Mouse (Mus musculus) hindbrain, embryonic 13.5 days (tissue): ENCODE results near the gene Lamb3. TPM values are rescaled to one million over a fixed set of nuclear protein-coding genes. Genes with fewer than 3 reads are reported as not detected.

Experiments
- ATAC-seq: fragments of 200-750 bp; cut with Nextera tagmentation; 2 replicates; pipeline ENCODE4 v1.8.0; 2017; ENCODE audit warnings: moderate TSS enrichment; ENCODE audit not compliant: low FRiP score
- H3K27ac ChIP-seq: fragments of 300-500 bp; sonication (generic); 2 replicates; pipeline ENCODE4 v1.5.1; 2015; ENCODE audit warnings: inconsistent platforms, mild to moderate bottlenecking, moderate library complexity
- H3K27me3 ChIP-seq: fragments of 300-500 bp; sonication (generic); 2 replicates; pipeline ENCODE4 v1.6.1; 2015; ENCODE audit warnings: mild to moderate bottlenecking, inconsistent platforms
- H3K36me3 ChIP-seq: fragments of 300-500 bp; sonication (generic); 2 replicates; pipeline ENCODE4 v1.6.1; 2015; ENCODE audit warnings: mild to moderate bottlenecking, inconsistent platforms
- H3K4me1 ChIP-seq: fragments of 300-500 bp; sonication (generic); replicated peaks from 2 replicates; pipeline ENCODE4 v1.6.1; 2015; ENCODE audit warnings: inconsistent platforms
- H3K4me2 ChIP-seq: fragments of 300-500 bp; sonication (generic); 2 replicates; pipeline ENCODE4 v1.6.1; 2015; ENCODE audit warnings: inconsistent platforms, mild to moderate bottlenecking, moderate library complexity
- H3K4me3 ChIP-seq: fragments of 300-500 bp; sonication (generic); 2 replicates; pipeline ENCODE4 v1.5.1; 2015; ENCODE audit warnings: mild to moderate bottlenecking, inconsistent platforms
- H3K9ac ChIP-seq: fragments of 300-500 bp; sonication (generic); 2 replicates; pipeline ENCODE4 v1.6.1; 2015; ENCODE audit warnings: mild to moderate bottlenecking, inconsistent platforms
- H3K9me3 ChIP-seq: fragments of 300-500 bp; sonication (generic); 2 replicates; pipeline ENCODE4 v1.6.1; 2016; ENCODE audit warnings: inconsistent platforms
- WGBS: fragments of 180-500 bp; shearing (Covaris S2); methylation state at CpG from one replicate; pipeline ENCODE4 v1.1.7; 2015; 5-methylcytosine and 5-hydroxymethylcytosine counted together
- polyA plus RNA-seq: library from polyadenylated mRNA; unstranded; fragments of >200 nt; fragmentation: Nextera tagmentation; extraction: Ambion mirVana; gene quantifications from 2 replicates; pipeline ENCODE4 v1.2.1, GENCODE M21; 2015

Lamb3 gene
- polyA plus RNA-seq, 1 experiment from 2014 or later: 0.73 TPM

DNA sequence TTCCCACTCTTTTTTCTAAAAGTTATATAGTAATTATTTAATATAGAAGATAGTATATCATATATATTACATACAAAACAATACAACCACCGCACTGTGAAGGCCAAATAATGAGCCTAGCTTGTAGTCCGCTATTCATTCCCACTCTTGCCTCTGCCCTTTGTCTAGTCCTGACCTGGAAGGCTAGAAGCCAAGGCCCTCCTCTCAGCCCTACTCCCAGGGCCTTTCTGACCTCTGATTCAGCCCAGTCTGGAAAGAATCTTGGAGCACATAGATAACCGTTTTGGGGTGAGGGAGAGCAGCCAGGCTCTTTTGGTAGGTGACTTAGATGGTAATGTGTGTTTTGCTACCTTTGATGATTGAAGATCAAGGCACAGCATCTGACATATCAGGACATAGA is 86.4 kb downstream of the Lamb3 start:
- no peak overlapping the region for H3K4me2 ChIP-seq
- no peak for ATAC-seq
- H3K9me3 ChIP-seq: no peaks in the 10 kb centered on the region
- H3K9ac ChIP-seq: no peak overlapping the region
- no peak overlapping the region for H3K4me3 ChIP-seq
- WGBS: 71% methylated on average over 3 of the region's 3 CpGs
- no peak overlapping the region for H3K27ac ChIP-seq
- no peaks in the 10 kb centered on the region for H3K27me3 ChIP-seq
- no peaks in the 10 kb centered on the region for H3K4me1 ChIP-seq
- no peaks in the 10 kb centered on the region for H3K36me3 ChIP-seq

- Histone ChIP-seq H3K4me1 (no peaks in the 10 kb centered on the region), H3K27me3 (no peaks in the 10 kb centered on the region)
- WGBS: 86% methylated on average over 5 of the region's 5 CpGs
Observed at GRCm38 (mm10) chr1:193295920-193296319, 88.4 kb downstream of the Lamb3 start.

DNA sequence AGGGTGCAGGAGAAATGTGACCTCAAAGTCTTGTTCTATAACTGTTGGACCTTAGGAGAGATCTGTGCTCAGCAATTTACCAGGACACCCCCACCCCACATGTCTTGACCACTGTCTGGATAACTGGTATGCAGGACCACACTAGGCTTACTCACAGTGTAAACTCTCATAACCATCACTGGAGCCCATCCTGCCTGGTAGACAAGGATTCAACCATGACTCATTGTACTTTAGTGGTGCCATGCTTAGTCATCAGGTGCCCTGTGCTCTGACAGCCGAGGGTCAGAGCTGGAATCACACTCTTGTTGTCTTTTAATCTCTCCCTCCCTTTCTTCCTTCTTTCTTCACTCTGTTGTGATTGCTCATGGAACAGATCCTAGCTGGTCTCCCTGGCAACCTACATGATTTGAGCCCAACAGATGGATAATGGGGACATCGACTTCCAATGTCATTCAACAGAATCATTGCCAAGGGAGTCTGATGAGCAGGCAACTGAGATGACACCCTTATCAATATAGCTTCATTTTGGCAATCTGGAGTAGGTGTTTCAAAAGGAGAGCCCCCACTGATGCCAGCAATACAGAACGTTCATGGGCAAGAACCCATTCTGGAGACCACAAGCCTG is 90.8 kb downstream of the Lamb3 start:
- Histone ChIP-seq H3K9ac (no peak overlapping the region), H3K36me3 (no peaks in the 10 kb centered on the region), H3K27ac (no peak overlapping the region), H3K4me3 (no peak overlapping the region), H3K4me1 (0 out of 2 replicates have a peak, but pooled peaks cover 3% of the 10 kb centered on the region), H3K9me3 (no peaks in the 10 kb centered on the region), H3K27me3 (peaks cover 8% of the 10 kb centered on the region), H3K4me2 (no peak overlapping the region)
- WGBS: 81% methylated on average over 3 of the region's 3 CpGs
- no peak for ATAC-seq

More at GRCm38 (mm10) chr1:193295920-193296319, 88.4 kb downstream of the Lamb3 start:
- Histone ChIP-seq H3K27ac (no peak overlapping the region), H3K36me3 (no peaks in the 10 kb centered on the region), H3K4me2 (no peak overlapping the region), H3K9ac (no peak overlapping the region), H3K4me3 (no peak overlapping the region), H3K9me3 (no peaks in the 10 kb centered on the region)
- no peak for ATAC-seq

DNA sequence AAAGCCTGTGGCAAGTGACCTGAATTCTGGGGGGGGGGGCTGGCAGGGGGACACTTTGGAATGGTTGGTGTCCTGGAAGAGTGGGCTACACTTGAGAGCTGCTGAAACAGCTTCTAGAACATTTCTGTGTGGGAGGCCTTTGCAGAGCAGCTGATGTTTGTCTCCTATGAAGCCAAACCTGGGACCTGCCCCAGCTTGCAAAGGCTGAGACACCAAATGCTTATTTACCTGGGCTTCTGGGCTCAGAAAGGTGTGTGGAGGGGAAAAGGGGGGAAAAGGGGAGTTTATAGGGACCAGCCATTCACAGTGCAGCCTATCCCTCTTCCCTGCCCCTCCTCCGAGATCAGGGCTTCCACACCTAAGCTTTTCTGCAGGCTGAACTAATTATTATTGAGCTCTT is 92.5 kb downstream of the Lamb3 start:
- 56% methylated on average over 1 of the region's 1 CpGs for WGBS
- Histone ChIP-seq H3K4me2 (no peak overlapping the region), H3K27ac (no peak overlapping the region), H3K9ac (no peak overlapping the region), H3K4me1 (0 out of 2 replicates have a peak, but pooled peaks cover 3% of the 10 kb centered on the region), H3K36me3 (no peaks in the 10 kb centered on the region), H3K27me3 (peaks cover 11% of the 10 kb centered on the region), H3K9me3 (no peaks in the 10 kb centered on the region), H3K4me3 (no peak overlapping the region)
- no peak for ATAC-seq

DNA sequence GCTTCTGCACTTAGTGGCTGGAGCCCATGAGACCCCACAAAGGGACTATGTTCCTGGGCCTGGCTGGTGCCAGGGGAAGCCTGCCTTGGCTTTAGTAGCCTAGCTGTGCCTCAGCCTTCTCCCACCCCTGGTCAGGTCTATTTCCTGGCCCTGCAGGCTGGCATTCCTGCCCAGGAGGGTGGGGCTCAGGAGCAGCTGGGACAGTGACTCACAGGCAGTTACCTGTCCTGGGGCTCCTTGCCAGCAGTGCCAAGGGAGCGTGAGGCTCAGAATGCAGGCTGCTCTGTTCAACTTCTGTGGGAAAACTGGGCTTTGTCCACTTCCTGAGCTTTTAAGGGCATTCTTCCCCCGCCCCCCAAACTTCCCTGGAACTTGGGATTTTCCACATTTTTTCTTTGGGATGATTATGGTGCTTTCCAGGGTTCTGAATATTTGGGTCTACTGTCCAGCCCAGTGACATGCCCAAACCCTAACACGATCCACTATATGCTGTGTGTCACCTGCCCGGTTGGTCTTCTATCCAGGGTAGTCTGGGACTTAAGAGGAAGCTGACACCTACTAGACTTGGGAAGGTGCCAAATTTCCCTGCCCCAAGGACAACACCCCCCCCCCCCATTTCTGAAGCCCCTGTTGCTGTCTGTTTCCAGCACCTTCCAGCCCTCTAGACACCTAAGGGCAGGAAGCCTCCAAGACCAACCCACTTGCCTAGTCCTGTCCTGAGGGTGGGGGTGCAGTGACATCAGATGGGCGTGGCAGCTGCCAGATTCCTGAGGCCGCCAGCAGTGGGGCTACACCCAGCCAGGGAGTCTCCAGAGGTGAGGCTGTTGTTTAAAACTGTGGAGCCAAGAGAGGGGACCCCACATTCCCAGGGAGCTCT is 94.0 kb downstream of the Lamb3 start:
- WGBS: 80% methylated on average over 6 of the region's 6 CpGs
- Histone ChIP-seq H3K4me3 (no peak overlapping the region), H3K4me1 (peaks cover 8% of the 10 kb centered on the region), H3K4me2 (no peak overlapping the region), H3K27me3 (peaks cover 11% of the 10 kb centered on the region), H3K36me3 (no peaks in the 10 kb centered on the region), H3K27ac (no peak overlapping the region), H3K9me3 (no peaks in the 10 kb centered on the region), H3K9ac (no peak overlapping the region)
- ATAC-seq: no peak

GRCm38 (mm10) chr1:193302093-193302405 is 94.5 kb downstream of the Lamb3 start:
- Histone ChIP-seq H3K27me3 (peaks cover 11% of the 10 kb centered on the region), H3K4me3 (no peak overlapping the region), H3K4me1 (peaks cover 8% of the 10 kb centered on the region), H3K9ac (no peak overlapping the region), H3K9me3 (no peaks in the 10 kb centered on the region), H3K4me2 (no peak overlapping the region), H3K36me3 (no peaks in the 10 kb centered on the region), H3K27ac (no peak overlapping the region)
- 69% methylated on average over 8 of the region's 8 CpGs for WGBS
- no peak for ATAC-seq

- H3K9ac ChIP-seq: no peak overlapping the region
- no peak for ATAC-seq
- WGBS: 81% methylated on average over 2 of the region's 2 CpGs
- H3K4me3 ChIP-seq: no peak overlapping the region
- no peaks in the 10 kb centered on the region for H3K36me3 ChIP-seq
- H3K27me3 ChIP-seq: peaks cover 11% of the 10 kb centered on the region
- H3K4me1 ChIP-seq: peaks cover 8% of the 10 kb centered on the region
- H3K27ac ChIP-seq: no peak overlapping the region
- H3K4me2 ChIP-seq: no peak overlapping the region
- H3K9me3 ChIP-seq: no peaks in the 10 kb centered on the region
Observed at GRCm38 (mm10) chr1:193303096-193303495, 95.6 kb downstream of the Lamb3 start.

- no peak overlapping the region for H3K4me3 ChIP-seq
- no peak overlapping the region for H3K27ac ChIP-seq
- H3K4me1 ChIP-seq: peaks cover 8% of the 10 kb centered on the region
- peak; percentile 73 for ATAC-seq
- H3K4me2 ChIP-seq: no peak overlapping the region
- H3K36me3 ChIP-seq: no peaks in the 10 kb centered on the region
- 11% methylated on average over 7 of the region's 7 CpGs for WGBS
- H3K9ac ChIP-seq: no peak overlapping the region
- peaks cover 11% of the 10 kb centered on the region for H3K27me3 ChIP-seq
- no peaks in the 10 kb centered on the region for H3K9me3 ChIP-seq
Observed at GRCm38 (mm10) chr1:193305386-193305785, 97.9 kb downstream of the Lamb3 start.

GRCm38 (mm10) chr1:193306832-193307231 is 99.3 kb downstream of the Lamb3 start:
- Histone ChIP-seq H3K4me3 (no peak overlapping the region), H3K9ac (no peak overlapping the region), H3K27ac (no peak overlapping the region), H3K27me3 (peaks cover 8% of the 10 kb centered on the region; the same call in 1 of the 2 replicates), H3K4me1 (peaks cover 8% of the 10 kb centered on the region), H3K36me3 (no peaks in the 10 kb centered on the region), H3K4me2 (no peak overlapping the region), H3K9me3 (no peaks in the 10 kb centered on the region)
- WGBS: 93% methylated on average over 2 of the region's 2 CpGs
- ATAC-seq: no peak

DNA sequence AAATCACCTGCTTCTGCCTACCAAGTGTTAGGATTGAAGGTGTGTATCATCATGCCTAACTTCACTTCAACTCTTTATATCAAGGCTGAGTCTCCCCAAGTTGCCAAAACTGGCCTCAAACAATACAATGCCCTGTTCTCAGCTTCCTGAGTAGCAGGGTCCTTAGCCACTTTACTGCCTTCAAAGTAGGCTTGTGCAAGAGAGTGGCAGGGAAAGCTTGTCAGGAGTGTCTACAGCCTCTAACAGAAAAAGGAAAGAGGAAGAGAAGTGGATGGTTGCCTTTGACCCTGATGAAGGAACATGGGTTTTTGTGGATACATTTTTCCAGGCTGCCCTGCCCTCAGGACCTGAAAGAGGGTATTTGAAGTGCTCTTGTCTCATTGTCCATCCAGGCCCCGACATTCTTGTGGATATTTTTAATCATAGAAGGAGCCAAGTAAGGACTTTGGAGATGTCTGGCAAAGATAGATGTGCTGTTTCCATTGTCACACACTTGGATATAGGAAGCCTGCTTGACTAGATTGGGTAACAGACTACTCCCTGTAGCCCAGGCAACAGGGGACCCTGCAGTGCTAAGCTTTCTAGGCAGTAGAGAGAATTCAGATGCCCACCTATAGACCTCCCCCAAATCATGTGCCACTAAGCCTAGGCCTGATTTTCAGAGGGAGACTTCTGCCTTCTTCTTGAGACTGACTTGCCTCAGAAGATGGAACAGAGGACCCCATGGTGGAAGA is 102.5 kb downstream of the Lamb3 start:
- no peak overlapping the region for H3K27ac ChIP-seq
- H3K36me3 ChIP-seq: no peaks in the 10 kb centered on the region
- H3K9me3 ChIP-seq: no peaks in the 10 kb centered on the region
- H3K27me3 ChIP-seq: no peaks in the 10 kb centered on the region
- WGBS: 79% methylated on average over 1 of the region's 1 CpGs
- no peak overlapping the region for H3K9ac ChIP-seq
- H3K4me3 ChIP-seq: no peak overlapping the region
- no peak for ATAC-seq
- H3K4me1 ChIP-seq: peaks cover 6% of the 10 kb centered on the region
- no peak overlapping the region for H3K4me2 ChIP-seq

GRCm38 (mm10) chr1:193310519-193311085 is 103.1 kb downstream of the Lamb3 start:
- Histone ChIP-seq H3K4me3 (no peak overlapping the region), H3K9me3 (no peaks in the 10 kb centered on the region), H3K4me2 (no peak overlapping the region), H3K27ac (no peak overlapping the region), H3K9ac (no peak overlapping the region), H3K27me3 (no peaks in the 10 kb centered on the region), H3K36me3 (no peaks in the 10 kb centered on the region), H3K4me1 (peaks cover 3% of the 10 kb centered on the region)
- 87% methylated on average over 3 of the region's 3 CpGs for WGBS
- no peak for ATAC-seq

DNA sequence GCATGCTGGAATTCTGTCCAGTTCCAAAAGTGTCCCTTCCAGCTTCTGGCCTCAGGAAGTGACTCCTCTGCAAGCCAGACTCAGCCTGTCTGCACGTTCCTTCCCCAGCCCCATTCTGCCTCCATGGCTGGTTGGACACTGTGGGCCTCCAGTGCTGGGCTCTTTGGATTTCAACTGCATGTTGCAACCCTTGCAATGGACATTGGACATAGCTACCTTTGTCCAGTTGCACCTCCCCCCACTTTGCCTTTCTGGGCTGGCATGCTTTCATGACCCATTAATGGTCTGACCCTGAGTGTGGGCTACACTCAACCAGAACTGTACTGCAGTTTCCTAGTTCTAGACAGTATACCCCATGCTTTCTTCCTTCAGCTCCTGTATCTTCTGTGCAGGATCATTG is 104.1 kb downstream of the Lamb3 start:
- peaks cover 11% of the 10 kb centered on the region; the same call in 1 of the 2 replicates for H3K4me1 ChIP-seq
- no peak overlapping the region for H3K27ac ChIP-seq
- WGBS: 100% methylated on average over 1 of the region's 1 CpGs
- no peaks in the 10 kb centered on the region for H3K27me3 ChIP-seq
- no peaks in the 10 kb centered on the region for H3K36me3 ChIP-seq
- no peak for ATAC-seq
- H3K9ac ChIP-seq: no peak overlapping the region
- no peak overlapping the region for H3K4me2 ChIP-seq
- H3K9me3 ChIP-seq: no peaks in the 10 kb centered on the region
- no peak overlapping the region for H3K4me3 ChIP-seq
